In genomic region chr8:120231870-120232269, GRCm38 (mm10) we compare ENCODE assay signal across 10 mouse cellular contexts. TPM values are rescaled to one million over a fixed set of nuclear protein-coding genes. Genes with fewer than 3 reads are reported as not detected.
DNase-seq lines count a peak whose midpoint lies in the region; ATAC-seq and TF ChIP-seq lines count a peak whose summit lies in the region.
"Had no signal": no experiment of that assay in that cellular context is flagged by ENCODE, and none has a peak within 500 bp of the region (broad histone marks: within the 10 kb centered on the region; RNA-seq: fewer than 3 reads in every experiment).

No protein-coding gene starts in this region.

- peak overlapping the region; percentile 56 for H3K4me3 ChIP-seq in layer of hippocampus, adult 2 months
- peak overlapping the region; percentile 14 for H3K4me3 ChIP-seq in forebrain, embryonic 13.5 days
- peak overlapping the region; percentile 72 for H3K4me3 ChIP-seq in hindbrain, embryonic 16.5 days (ENCODE audit: low read length)
- H3K4me3 ChIP-seq in neural tube, embryonic 13.5 days: peak overlapping the region; percentile 63

- TF ChIP-seq CTCF in layer of hippocampus, adult 2 months (conservative IDR thresholded peaks at IDR 0.05): no peak

- no peaks in the 10 kb centered on the region for H3K36me3 ChIP-seq in forebrain, embryonic 13.5 days (ENCODE audit: poor library complexity, severe bottlenecking)
- H3K36me3 ChIP-seq in hindbrain, embryonic 16.5 days (ENCODE audit: control insufficient read depth, insufficient read depth, low read length): no peaks in the 10 kb centered on the region
- H3K36me3 ChIP-seq in neural tube, embryonic 13.5 days: no peaks in the 10 kb centered on the region
- H3K36me3 ChIP-seq: G1E had no signal

- H3K9ac ChIP-seq in forebrain, embryonic 13.5 days: 0 out of 2 replicates have a peak overlapping the region, but pooled peaks have one; percentile 12
- peak overlapping the region; percentile 31 for H3K9ac ChIP-seq in hindbrain, embryonic 16.5 days (ENCODE audit: low read depth, low read length)
- H3K9ac ChIP-seq in neural tube, embryonic 13.5 days: peak overlapping the region; percentile 82

- WGBS in forebrain, embryonic 13.5 days: 70% methylated on average over 3 of the region's 3 CpGs
- WGBS in hindbrain, embryonic 16.5 days: 52% methylated on average over 3 of the region's 3 CpGs
- WGBS in neural tube, embryonic 13.5 days: 63% methylated on average over 3 of the region's 3 CpGs

- H3K27ac ChIP-seq in layer of hippocampus, adult 2 months: peak overlapping the region; percentile 30; the same call in 1 of the 2 replicates
- no peak overlapping the region for H3K27ac ChIP-seq in forebrain, embryonic 13.5 days
- H3K27ac ChIP-seq in hindbrain, embryonic 16.5 days (ENCODE audit: low read depth, low read length): no peak overlapping the region
- H3K27ac ChIP-seq in neural tube, embryonic 13.5 days (replicated peaks): no peak overlapping the region
- H3K27ac ChIP-seq: macrophage had no signal

- peak overlapping the region; percentile 94 for H3K4me2 ChIP-seq in forebrain, embryonic 13.5 days
- peak overlapping the region; percentile 91 for H3K4me2 ChIP-seq in hindbrain, embryonic 16.5 days (ENCODE audit: low read length)
- peak overlapping the region; percentile 82 for H3K4me2 ChIP-seq in neural tube, embryonic 13.5 days

- peaks cover 29% of the 10 kb centered on the region for H3K27me3 ChIP-seq in forebrain, embryonic 13.5 days
- H3K27me3 ChIP-seq in hindbrain, embryonic 16.5 days (replicated peaks; ENCODE audit: control insufficient read depth, insufficient read depth, low read length): no peaks in the 10 kb centered on the region; the same call in 1 of the 2 replicates
- H3K27me3 ChIP-seq in neural tube, embryonic 13.5 days: peaks cover 25% of the 10 kb centered on the region

- H3K9me3 ChIP-seq in forebrain, embryonic 13.5 days (replicated peaks): no peaks in the 10 kb centered on the region
- H3K9me3 ChIP-seq in hindbrain, embryonic 16.5 days (ENCODE audit: control insufficient read depth, low read length): no peaks in the 10 kb centered on the region
- no peaks in the 10 kb centered on the region for H3K9me3 ChIP-seq in neural tube, embryonic 13.5 days

- ATAC-seq in forebrain, embryonic 13.5 days: no peak
- no peak for ATAC-seq in hindbrain, embryonic 16.5 days
- no peak for ATAC-seq in neural tube, embryonic 13.5 days (ENCODE audit: low read depth)

- DNase-seq in layer of hippocampus, adult 2 months (ENCODE audit: low spot score in 2 of 2): no peak
- DNase-seq in layer of hippocampus, postnatal 36 days: no peak
- no peak for DNase-seq in spleen, adult 18-20 months
- no peak for DNase-seq in ovary, postnatal 14 days (ENCODE audit: low spot score)
- DNase-seq in embryo, embryonic 10.5 days (ENCODE audit: low spot score): no peak

- H3K4me1 ChIP-seq in forebrain, embryonic 13.5 days: peaks cover 78% of the 10 kb centered on the region
- peaks cover 63% of the 10 kb centered on the region for H3K4me1 ChIP-seq in hindbrain, embryonic 16.5 days (ENCODE audit: control insufficient read depth, insufficient read depth, low read depth, low read length)
- H3K4me1 ChIP-seq in neural tube, embryonic 13.5 days (replicated peaks): peaks cover 80% of the 10 kb centered on the region

RNA-seq across cellular contexts. Expression of gene Gse1, which starts 3.6 kb away (rescaled TPM):
- 100 to 1,000 TPM; 146 to 158 TPM for total RNA-seq in layer of hippocampus, adult 2 months (2021)
- total RNA-seq in layer of hippocampus, postnatal 36 days (2021): 100 to 1,000 TPM; 147 to 155 TPM
- polyA plus RNA-seq in forebrain, embryonic 13.5 days (2015; fragmentation: Nextera tagmentation; extraction: Ambion mirVana): 24.0 and 24.9 TPM in 2 replicates
- polyA plus RNA-seq in hindbrain, embryonic 16.5 days (2015; fragmentation: Nextera tagmentation; extraction: Ambion mirVana): 10.7 and 14.8 TPM in 2 replicates
- polyA plus RNA-seq in neural tube, embryonic 13.5 days (2015; fragmentation: Nextera tagmentation; extraction: Ambion mirVana): 17.0 and 17.1 TPM in 2 replicates

RNA-seq across cellular contexts. Expression of gene Fam92b, which starts 54.6 kb away (rescaled TPM):
- under 1 TPM; 0.31 to 0.91 TPM for total RNA-seq in layer of hippocampus, adult 2 months (2021)
- total RNA-seq in layer of hippocampus, postnatal 36 days (2021): under 1 TPM; 0.30 to 0.53 TPM
- polyA plus RNA-seq in forebrain, embryonic 13.5 days (2015; fragmentation: Nextera tagmentation; extraction: Ambion mirVana): 1.4 and 1.9 TPM in 2 replicates
- polyA plus RNA-seq in hindbrain, embryonic 16.5 days (2015; fragmentation: Nextera tagmentation; extraction: Ambion mirVana): 1.8 and 2.6 TPM in 2 replicates
- polyA plus RNA-seq in neural tube, embryonic 13.5 days (2015; fragmentation: Nextera tagmentation; extraction: Ambion mirVana): 2.3 and 2.7 TPM in 2 replicates
- total RNA-seq: G1E had no signal
- polyA plus RNA-seq: G1E, macrophage had no signal

Comparison
In these comparisons a context has a peak if more than half of its experiments do, and no peak if none do; other contexts are left out.
1. H3K4me3 ChIP-seq: peak in every context shown above with its lines; median percentile 72 in hindbrain, embryonic 16.5 days; 63 in neural tube, embryonic 13.5 days; 56 in layer of hippocampus, adult 2 months; 14 in forebrain, embryonic 13.5 days.
2. H3K9ac ChIP-seq: peak in every context shown above with its lines; median percentile 82 in neural tube, embryonic 13.5 days; 31 in hindbrain, embryonic 16.5 days; 12 in forebrain, embryonic 13.5 days.